Mouse (Mus musculus) embryonic facial prominence, embryonic 14.5 days (tissue): ENCODE measurements around the gene Dnaic2. TPM values are rescaled to one million over a fixed set of nuclear protein-coding genes. Genes with fewer than 3 reads are reported as not detected.
A peak's percentile ranks its signal among the peaks of the same experiment; 100 is the strongest.

Source experiments
- ATAC-seq: fragments of 200-750 bp; cut with Nextera tagmentation; 2 replicates; pipeline ENCODE4 v1.8.0; 2017; ENCODE audit warnings: low read depth, moderate number of reproducible peaks, moderate TSS enrichment
- DNase-seq: peaks from one replicate; pipeline ENCODE4 v3.0.0-alpha.2; 2015; ENCODE audit warnings: low spot score
- H3K27ac ChIP-seq: fragments of 300-500 bp; sonication (generic); replicated peaks from 2 replicates; pipeline ENCODE4 v1.5.1; 2014; ENCODE audit warnings: low read depth, mild to moderate bottlenecking, low read length, moderate library complexity
- H3K27me3 ChIP-seq: fragments of 300-500 bp; sonication (generic); replicated peaks from 2 replicates; pipeline ENCODE4 v1.6.1; 2014; ENCODE audit warnings: low read length; ENCODE audit not compliant: control insufficient read depth, insufficient read depth
- H3K36me3 ChIP-seq: fragments of 300-500 bp; sonication (generic); 2 replicates; pipeline ENCODE4 v1.6.1; 2014; ENCODE audit warnings: low read length, mixed read lengths; ENCODE audit not compliant: control insufficient read depth, insufficient read depth
- H3K4me1 ChIP-seq: fragments of 300-500 bp; sonication (generic); 2 replicates; pipeline ENCODE4 v1.6.1; 2014; ENCODE audit warnings: antibody characterized with exemption, low read length; ENCODE audit not compliant: control insufficient read depth, insufficient read depth
- H3K4me2 ChIP-seq: fragments of 300-500 bp; sonication (generic); 2 replicates; pipeline ENCODE4 v1.6.1; 2014; ENCODE audit warnings: low read depth, mild to moderate bottlenecking, low read length, moderate library complexity, mixed read lengths
- H3K4me3 ChIP-seq: fragments of 300-500 bp; sonication (generic); 2 replicates; pipeline ENCODE4 v1.5.1; 2014; ENCODE audit warnings: low read depth, mild to moderate bottlenecking, low read length
- H3K9ac ChIP-seq: fragments of 300-500 bp; sonication (generic); 2 replicates; pipeline ENCODE4 v1.6.1; 2014; ENCODE audit warnings: low read depth, mild to moderate bottlenecking, low read length, moderate library complexity, mixed read lengths
- H3K9me3 ChIP-seq: fragments of 300-500 bp; sonication (generic); 2 replicates; pipeline ENCODE4 v1.6.1; 2016; ENCODE audit warnings: low read length; ENCODE audit not compliant: control insufficient read depth
- WGBS: fragments of 180-500 bp; shearing (Covaris S2); extraction: QIAGEN DNeasy Blood & Tissue Kit; methylation state at CpG from one replicate; pipeline ENCODE4 v1.1.7; 2014; 5-methylcytosine and 5-hydroxymethylcytosine counted together
- polyA plus RNA-seq: library from polyadenylated mRNA; unstranded; fragments of >200 nt; fragmentation: Nextera tagmentation; extraction: Ambion mirVana; gene quantifications from 2 replicates; pipeline ENCODE4 v1.2.1, GENCODE M21; 2014

The Dnaic2 gene
- polyA plus RNA-seq, result 2.2 and 4.6 TPM in 2 replicates

DNA sequence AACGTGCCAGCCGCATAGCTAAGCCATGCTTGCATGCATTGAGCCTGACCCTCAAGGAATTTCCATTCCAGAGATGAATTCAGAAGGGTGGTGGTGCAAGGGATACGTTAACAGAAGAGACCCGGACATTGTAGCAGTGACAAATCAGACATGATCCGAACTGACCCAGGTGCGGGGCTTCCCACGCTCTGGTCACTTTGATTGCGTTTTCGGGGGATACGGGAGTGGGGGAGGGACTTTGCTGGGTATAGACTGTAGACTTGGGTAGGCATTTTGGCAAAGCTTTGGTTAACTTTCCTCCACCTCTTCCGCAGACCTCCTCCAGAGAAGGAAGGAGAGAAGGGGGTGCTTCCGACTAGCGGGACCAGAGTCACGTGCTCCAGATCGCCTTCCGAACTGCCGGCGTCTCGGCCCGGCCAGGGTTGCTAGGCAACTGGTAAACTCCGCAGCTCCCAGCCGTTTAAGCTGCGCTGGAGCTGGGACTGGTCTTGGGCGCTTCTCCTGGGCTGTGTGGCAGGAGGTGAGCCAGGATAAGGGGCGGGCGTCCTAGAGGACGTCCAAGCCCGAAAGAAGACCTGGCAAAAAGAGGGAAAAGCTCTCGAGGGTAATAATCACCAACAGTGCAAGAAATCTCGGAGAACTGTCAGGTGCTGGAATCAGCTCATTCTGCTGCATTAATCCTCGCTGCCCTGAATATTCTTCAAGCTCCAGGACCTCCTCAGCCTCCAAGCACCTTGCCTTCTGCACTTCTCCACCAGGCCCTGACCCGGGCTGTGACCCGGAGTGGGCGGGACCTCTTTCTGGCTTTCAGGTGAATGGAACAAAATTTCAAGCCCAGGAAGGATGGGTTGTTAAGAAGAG lies at the start of gene Dnaic2:
Gene Dnaic2 (plus strand): TSS at position 444 of the 861 bp plus-strand sequence.
- ATAC-seq (peak; percentile 72), DNase-seq (peak; percentile 88)
- H3K27me3 ChIP-seq, result no peaks in the 10 kb centered on the region; the same call in 1 of the 2 replicates
- H3K4me3 ChIP-seq, result peak within 1 kb of the TSS; percentile 27
- H3K4me1 ChIP-seq, result peaks cover 24% of the 10 kb centered on the region
- no peaks in the 10 kb centered on the region for H3K36me3 ChIP-seq
- H3K27ac ChIP-seq, result no peak within 1 kb of the TSS; the same call in 1 of the 2 replicates
- 0 out of 2 replicates have a peak within 1 kb of the TSS, but pooled peaks have one; percentile 9 for H3K9ac ChIP-seq
- H3K9me3 ChIP-seq, result no peaks in the 10 kb centered on the region
- 10% methylated on average over 34 of the region's 34 CpGs for WGBS
- peak within 1 kb of the TSS; percentile 53 for H3K4me2 ChIP-seq

DNA sequence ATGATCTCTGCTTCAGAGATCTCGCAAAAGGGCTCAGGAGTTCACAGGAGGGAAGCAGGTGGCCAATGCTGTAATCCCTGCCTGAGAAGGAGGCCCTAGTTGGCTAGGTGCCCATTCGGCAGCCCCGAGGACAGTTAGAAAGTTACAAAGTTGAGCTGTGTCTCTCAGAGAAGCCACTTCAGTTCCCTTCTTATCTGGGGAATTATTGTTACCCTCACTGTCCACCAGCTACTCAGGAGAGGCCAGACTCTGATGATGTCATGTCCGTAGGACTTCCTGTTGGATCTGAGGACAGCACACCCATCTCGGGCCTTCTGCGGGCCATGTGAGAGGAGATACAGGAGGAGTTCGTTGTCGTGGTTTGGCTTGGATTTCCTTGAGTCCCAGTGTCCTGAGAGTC lies 47.6 kb upstream of the Dnaic2 start:
- ATAC-seq (no peak), DNase-seq (peak; percentile 35)
- 61% methylated on average over 8 of the region's 8 CpGs for WGBS
- Histone ChIP-seq H3K9me3 (no peaks in the 10 kb centered on the region), H3K9ac (no peak overlapping the region), H3K27me3 (no peaks in the 10 kb centered on the region), H3K4me1 (peaks cover 19% of the 10 kb centered on the region), H3K4me2 (no peak overlapping the region), H3K27ac (no peak overlapping the region), H3K4me3 (no peak overlapping the region), H3K36me3 (no peaks in the 10 kb centered on the region)

DNA sequence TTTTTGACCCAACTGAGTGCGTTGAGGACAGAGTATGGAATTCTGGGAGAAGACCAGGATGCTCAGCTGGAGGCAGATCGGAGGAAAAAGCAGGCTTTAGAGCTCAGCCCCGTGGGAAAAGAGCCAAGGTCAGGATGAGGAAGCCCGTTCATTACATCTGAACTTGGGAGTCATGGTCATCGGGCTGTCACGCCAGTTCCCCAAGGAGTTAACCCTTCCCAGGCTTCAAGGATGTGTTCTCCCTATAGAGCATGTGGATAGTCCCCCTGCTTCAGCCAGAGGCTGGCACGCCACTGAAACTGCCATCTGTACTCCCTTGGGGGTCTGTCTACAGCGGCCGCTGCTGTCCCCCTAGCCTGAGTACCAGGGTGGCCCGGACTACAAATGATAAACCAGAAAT lies 46.9 kb upstream of the Dnaic2 start:
- ATAC-seq, result no peak
- H3K36me3 ChIP-seq, result no peaks in the 10 kb centered on the region
- no peak overlapping the region for H3K27ac ChIP-seq
- H3K4me2 ChIP-seq, result no peak overlapping the region
- no peaks in the 10 kb centered on the region for H3K27me3 ChIP-seq
- peak; percentile 22 for DNase-seq
- 57% methylated on average over 10 of the region's 10 CpGs for WGBS
- H3K9me3 ChIP-seq, result no peaks in the 10 kb centered on the region
- H3K9ac ChIP-seq, result no peak overlapping the region
- H3K4me1 ChIP-seq, result peaks cover 21% of the 10 kb centered on the region
- no peak overlapping the region for H3K4me3 ChIP-seq

DNA sequence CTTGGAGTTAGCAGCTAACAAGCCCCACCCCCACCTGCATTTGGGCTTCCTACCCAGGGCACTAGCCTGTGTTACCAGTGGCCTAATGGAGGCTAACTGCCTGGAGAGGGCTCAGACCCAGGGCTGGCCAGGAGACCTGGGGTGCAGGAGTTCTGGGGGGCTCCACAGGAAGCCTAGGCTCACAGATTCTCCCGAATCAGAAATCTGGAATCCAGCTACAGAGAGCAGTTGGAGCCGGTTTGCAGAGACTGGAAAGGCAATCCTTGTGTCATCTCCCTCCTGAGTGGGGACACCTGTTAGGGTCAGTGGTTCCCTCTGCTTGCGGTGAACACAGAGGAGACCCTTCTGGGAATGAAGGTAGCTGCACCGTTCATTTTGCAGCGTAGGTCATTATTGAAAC lies 46.2 kb upstream of the Dnaic2 start:
- no peak for ATAC-seq

DNA sequence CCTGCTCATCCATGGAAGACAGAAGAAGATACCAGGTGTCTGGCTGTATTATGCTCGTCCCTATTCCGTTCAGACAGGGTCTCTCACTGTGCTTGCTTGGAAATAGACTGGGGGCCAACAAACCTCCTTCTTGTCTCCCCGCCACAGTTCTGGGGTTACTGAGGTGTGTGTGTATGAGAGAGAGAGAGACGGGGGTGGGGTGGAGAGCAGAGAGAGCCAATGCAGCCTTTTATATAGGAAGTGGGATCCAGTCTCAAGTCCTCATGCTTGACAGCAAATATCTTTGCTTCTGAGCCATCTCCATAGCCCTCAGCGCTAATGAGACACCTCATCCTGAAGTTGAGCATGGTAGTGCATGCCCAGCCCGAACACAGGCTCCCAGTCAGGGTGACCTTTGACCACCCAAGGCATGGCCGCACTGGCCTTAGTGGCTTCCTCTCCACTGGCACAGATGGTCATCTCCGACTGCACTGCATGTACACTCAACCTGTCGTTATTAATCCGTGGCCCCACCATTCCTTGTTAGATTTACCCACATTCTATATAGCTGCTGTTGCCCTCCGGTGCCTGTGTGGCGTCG lies 44.8 kb upstream of the Dnaic2 start:
- DNase-seq, result no peak
- 93% methylated on average over 13 of the region's 13 CpGs for WGBS
- no peaks in the 10 kb centered on the region for H3K36me3 ChIP-seq
- H3K27me3 ChIP-seq, result no peaks in the 10 kb centered on the region
- no peak overlapping the region for H3K4me3 ChIP-seq
- no peak for ATAC-seq
- H3K27ac ChIP-seq, result no peak overlapping the region
- H3K4me2 ChIP-seq, result no peak overlapping the region
- no peaks in the 10 kb centered on the region for H3K9me3 ChIP-seq
- H3K4me1 ChIP-seq, result peaks cover 13% of the 10 kb centered on the region
- no peak overlapping the region for H3K9ac ChIP-seq

More for the DNA sequence above, 46.2 kb upstream of the Dnaic2 start:
- WGBS, result 49% methylated on average over 5 of the region's 5 CpGs
- Histone ChIP-seq H3K4me2 (no peak overlapping the region), H3K9me3 (no peaks in the 10 kb centered on the region), H3K36me3 (no peaks in the 10 kb centered on the region), H3K4me3 (no peak overlapping the region), H3K4me1 (peaks cover 21% of the 10 kb centered on the region), H3K27me3 (no peaks in the 10 kb centered on the region), H3K9ac (no peak overlapping the region), H3K27ac (no peak overlapping the region)
- no peak for DNase-seq

DNA sequence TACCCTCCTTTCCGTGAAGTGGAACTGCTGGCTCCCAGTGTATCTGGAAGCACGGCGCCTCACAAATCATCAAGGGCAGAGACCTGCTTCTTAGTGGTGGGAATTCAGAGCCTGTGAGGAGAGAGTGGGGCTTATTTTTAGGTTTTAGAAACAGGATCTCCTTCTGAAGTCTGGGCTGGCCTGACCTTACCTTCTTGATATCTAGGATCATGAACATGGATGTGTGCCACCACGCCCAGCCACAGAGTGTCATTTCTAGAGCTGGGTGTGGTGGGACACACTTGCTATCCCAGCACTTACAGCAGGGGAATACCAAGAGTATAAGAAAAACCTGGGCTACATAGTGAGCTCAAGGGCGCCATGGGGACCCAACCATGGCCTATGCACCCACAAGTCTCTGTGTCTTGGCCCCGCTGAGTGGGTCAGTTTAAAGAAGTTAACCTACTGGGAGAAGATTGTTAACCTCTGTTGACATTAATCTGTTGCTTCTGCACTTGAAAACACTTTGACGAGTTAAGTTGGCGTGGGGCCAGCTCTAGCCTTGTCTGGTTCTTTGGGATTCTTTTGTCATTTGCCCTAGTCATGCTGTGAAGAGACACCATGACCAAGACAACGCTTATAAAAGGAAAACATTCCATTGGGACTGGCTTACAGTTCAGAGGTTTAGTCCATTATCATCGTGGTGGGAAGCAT lies 44.0 kb upstream of the Dnaic2 start:
- H3K9me3 ChIP-seq, result no peaks in the 10 kb centered on the region
- no peak overlapping the region for H3K4me2 ChIP-seq
- no peak overlapping the region for H3K4me3 ChIP-seq
- ATAC-seq (no peak), DNase-seq (no peak)
- H3K27ac ChIP-seq, result no peak overlapping the region
- H3K27me3 ChIP-seq, result no peaks in the 10 kb centered on the region
- 83% methylated on average over 10 of the region's 10 CpGs for WGBS
- no peaks in the 10 kb centered on the region for H3K36me3 ChIP-seq
- H3K9ac ChIP-seq, result no peak overlapping the region
- peaks cover 18% of the 10 kb centered on the region for H3K4me1 ChIP-seq

DNA sequence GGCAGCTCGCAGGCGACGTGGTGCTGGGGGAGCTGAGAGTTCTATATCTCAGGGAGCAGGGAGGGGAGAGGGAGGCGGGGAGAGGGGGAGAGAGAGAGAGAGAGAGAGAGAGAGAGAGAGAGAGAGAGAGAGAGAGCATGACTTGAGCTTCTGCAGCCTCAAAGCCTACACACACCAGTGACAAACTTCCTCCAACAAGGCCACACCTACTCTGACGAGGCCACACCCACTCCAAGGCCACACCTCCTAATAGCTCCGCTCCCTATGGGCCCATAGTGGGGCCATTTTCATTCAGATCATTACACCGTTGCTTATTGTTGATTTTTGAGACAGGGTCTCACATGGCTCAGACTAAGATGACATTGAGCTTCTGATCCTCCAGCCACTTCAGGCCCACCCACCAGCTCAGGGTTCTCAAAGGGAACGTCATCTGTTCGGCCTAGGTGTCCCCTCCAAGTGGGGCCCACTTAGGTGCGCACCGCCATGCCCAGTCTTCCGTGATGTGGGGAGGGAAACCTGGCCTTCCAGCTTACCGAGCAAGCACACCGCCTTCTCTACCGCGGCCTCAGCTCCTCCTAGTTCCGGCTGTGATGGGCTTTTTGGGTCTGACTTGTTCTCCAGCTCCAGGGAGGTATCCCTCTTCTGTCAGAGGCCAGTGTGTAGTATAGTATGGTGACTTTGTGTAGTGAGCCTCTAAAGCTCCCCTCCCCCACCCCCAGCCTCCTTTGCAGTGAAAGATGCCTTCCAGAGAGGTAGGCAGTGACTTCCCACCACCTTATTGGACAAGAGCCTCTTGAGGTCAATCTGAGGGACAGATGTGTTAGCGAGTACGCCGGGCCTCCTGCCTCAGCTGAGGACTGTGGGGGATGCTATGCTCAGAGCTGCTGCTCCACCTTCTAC lies 43.2 kb upstream of the Dnaic2 start:
- no peaks in the 10 kb centered on the region for H3K9me3 ChIP-seq
- no peak for ATAC-seq
- H3K4me1 ChIP-seq, result peaks cover 19% of the 10 kb centered on the region
- no peak for DNase-seq
- H3K27me3 ChIP-seq, result no peaks in the 10 kb centered on the region
- no peak overlapping the region for H3K4me3 ChIP-seq
- 74% methylated on average over 20 of the region's 20 CpGs for WGBS
- no peak overlapping the region for H3K27ac ChIP-seq
- no peak overlapping the region for H3K9ac ChIP-seq
- H3K36me3 ChIP-seq, result no peaks in the 10 kb centered on the region
- H3K4me2 ChIP-seq, result no peak overlapping the region
